Mouse (Mus musculus) CD4-positive, CD25-positive, alpha-beta regulatory T cell, adult 2 months (primary cell): ENCODE results near the gene Rrp8.

ENCODE experiments used
- DNase-seq: peaks from one replicate; pipeline ENCODE4 v3.0.0-alpha.2; 2012; ENCODE audit warnings: low read depth, low spot score

Gene Rrp8

DNA sequence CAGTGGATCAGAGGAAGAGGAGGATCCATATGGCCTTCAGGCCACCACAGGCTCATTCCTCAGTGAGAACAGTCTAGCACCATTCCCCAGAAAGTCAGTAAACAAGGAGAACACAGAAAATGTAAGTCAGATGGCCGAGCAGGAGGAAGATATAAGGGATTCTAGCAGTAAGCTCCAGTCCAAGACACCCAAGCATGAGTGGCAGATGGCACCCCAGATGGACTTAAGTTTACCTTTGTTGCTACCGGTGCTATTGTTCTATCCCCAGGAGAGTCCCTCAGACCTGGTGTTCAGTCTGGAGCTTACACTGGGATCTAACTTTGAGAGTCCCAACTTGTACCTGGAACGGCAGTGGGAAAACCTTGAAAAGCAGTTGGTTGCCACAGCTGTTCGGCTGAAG lies 33.4 kb downstream of the Rrp8 start:
- no peak for DNase-seq

DNA sequence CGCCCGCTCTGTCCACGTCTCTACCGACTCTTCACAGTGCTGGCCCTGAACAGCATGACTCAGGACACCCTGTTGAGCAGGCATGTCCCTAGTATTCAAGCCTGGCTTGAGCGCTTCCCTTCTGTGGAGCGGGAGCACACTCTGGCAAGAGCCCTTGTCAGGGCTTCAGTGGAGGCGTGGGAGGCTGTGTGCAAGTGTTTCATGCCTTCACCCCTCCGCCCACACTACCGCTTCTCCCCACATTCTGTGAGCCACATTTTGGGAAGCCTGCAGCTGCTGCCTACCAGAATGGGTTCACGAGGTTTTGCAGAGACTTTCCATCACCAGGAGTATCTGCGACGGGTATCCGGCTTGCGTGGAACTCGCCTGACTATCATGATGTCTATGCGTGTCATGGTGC lies 34.0 kb downstream of the Rrp8 start:
- no peak for DNase-seq

DNA sequence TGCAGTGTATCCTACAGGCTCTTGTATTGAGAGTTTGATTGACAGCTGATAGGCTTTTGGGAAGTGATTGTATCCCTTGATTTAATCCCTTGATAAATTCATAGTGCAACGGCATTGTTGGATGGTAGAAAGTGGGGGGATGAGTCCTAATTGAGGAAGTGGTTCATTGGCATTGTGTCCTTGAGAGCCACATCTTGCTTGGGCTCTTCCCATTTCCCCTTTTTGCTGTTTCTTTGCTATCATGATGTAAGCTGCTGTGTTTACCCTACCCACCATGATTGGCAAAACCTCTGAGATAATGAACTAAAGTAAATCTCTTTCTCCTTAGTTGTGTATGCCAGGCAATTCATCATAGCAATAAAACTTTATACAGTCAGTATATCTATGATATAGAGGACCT lies 46.3 kb downstream of the Rrp8 start:
- DNase-seq: no peak

DNA sequence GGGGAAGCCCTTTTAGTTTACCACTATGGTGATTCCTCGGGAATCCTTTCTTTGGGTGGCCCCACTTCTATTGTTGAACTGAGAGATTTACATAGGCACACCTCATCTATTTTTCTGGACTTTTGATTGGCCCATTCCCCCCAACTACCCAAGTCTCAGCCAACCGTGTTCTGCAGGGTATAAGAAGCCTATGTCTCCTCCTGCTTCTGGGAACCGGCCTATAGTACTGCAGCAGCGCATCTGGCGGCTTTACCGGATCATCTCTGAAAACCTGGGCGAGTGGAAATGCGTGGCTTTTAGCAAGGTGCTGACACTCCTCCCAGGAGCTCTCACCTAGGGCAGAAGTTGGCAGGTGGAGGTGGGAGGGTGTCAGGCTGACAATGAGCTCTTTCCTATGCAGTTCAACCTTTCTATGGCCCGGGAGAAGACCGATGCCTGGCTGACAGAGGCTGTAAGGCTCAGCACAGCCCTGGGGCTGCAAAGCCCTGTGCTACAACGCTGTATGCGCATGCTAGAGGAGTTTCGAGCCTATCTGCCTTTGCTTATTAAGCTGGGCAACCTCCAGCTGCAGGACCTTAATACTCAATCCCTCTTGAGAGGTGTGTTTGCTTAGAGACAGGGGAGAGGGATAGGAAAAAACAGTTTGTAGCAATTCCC lies 51.5 kb downstream of the Rrp8 start:
- DNase-seq: no peak
